Mouse (Mus musculus): ENCODE data around the gene Ino80d. TPM values are rescaled to one million over a fixed set of nuclear protein-coding genes. Genes with fewer than 3 reads are reported as not detected.
A peak's percentile ranks its signal among the peaks of the same experiment; 100 is the strongest.

Gene Ino80d
- total and polyA plus RNA-seq, 2 experiments from 2014 or later, result 5.7 to 11.9 TPM

DNA sequence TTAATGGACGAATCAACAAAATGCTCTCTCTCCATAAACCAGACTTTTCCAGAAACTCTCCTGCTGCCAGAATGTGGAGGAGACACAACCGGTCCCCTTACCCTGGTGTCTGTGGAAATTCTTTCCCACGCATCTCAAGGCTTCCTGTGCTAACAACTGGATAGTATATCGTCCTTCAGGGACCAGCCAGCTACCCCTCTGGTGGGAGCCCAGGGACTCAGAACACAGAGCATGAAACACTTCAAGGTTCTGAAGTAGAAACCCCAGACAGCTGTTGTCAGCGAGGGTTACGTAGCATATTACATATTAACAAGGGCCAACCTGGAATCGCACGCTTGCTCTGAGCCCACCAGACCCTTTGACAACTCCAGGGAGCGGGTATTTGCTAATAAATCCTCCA is 163.9 kb downstream of the Ino80d start:
- no peak for TF ChIP-seq CTCF (IDR thresholded peaks at IDR 0.05; ENCODE audit: low read depth)

DNA sequence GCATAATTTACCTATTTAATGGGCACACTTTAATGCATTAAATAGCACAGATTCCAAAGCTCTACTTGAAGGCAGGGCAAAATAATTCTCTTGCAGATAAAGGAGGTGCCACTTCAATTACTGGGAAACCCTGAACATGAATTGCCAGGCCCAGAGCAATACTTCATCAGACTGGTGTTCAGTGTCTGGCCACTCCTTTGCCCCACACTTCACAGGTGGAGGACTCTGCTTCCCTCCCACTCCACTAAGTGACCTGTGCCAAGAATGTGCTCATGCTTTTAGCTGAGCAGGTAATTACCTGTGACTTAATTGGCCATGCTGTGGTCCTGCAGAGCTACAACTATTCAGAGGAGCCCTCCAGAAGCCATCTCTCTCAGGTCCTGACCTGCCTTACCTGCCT is 166.7 kb downstream of the Ino80d start:
- Histone ChIP-seq H3K4me1 (ENCODE audit: insufficient read depth) (no peaks in the 10 kb centered on the region), H3K4me2 (ENCODE audit: low read depth) (no peak overlapping the region), H3K27ac (ENCODE audit: low read depth, low read length) (no peak overlapping the region), H3K36me3 (ENCODE audit: insufficient read depth) (no peaks in the 10 kb centered on the region), H3K9ac (no peak overlapping the region), H3K27me3 (ENCODE audit: insufficient read depth, low read length) (no peaks in the 10 kb centered on the region), H3K9me3 (ENCODE audit: low read length) (no peaks in the 10 kb centered on the region), H3K4me3 (ENCODE audit: low read depth, low read length) (no peak overlapping the region)
- ATAC-seq (no peak), DNase-seq (no peak)
- TF ChIP-seq CTCF (IDR thresholded peaks at IDR 0.05; ENCODE audit: low read depth), result no peak

More for the DNA sequence above, 163.9 kb downstream of the Ino80d start:
- no peak for ATAC-seq
- H3K4me3 ChIP-seq (ENCODE audit: low read depth, low read length), result no peak overlapping the region
- 90% methylated on average over 9 of the region's 9 CpGs for WGBS
- H3K9me3 ChIP-seq (ENCODE audit: low read length), result no peaks in the 10 kb centered on the region
- no peak overlapping the region for H3K9ac ChIP-seq
- H3K4me1 ChIP-seq (ENCODE audit: insufficient read depth), result no peaks in the 10 kb centered on the region
- H3K27me3 ChIP-seq (ENCODE audit: insufficient read depth, low read length), result no peaks in the 10 kb centered on the region; the same call in 1 of the 2 replicates
- no peaks in the 10 kb centered on the region for H3K36me3 ChIP-seq (ENCODE audit: insufficient read depth)
- no peak overlapping the region for H3K27ac ChIP-seq (ENCODE audit: low read depth, low read length)
- H3K4me2 ChIP-seq (ENCODE audit: low read depth), result no peak overlapping the region
- no peak for DNase-seq

DNA sequence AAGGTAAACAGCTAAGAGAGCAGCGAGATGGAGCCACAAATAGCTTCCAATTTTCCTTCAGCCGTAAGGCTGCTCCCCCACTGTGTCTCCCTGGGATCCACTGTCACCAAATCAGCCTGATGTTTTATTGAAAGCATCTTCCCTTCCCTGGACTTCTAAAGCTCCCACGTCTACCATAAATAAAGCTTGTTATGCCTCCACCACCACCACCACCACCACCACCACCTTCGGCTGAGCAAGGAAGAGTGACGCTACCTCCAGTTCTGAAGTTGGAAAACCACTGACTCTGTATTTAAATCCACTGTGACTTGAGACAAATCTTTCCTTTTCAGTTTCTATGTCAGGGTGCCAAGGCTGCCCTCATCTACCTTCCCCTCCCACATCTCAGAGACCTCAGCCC is 167.5 kb downstream of the Ino80d start:
- DNase-seq (no peak), ATAC-seq (no peak)
- no peak overlapping the region for H3K4me2 ChIP-seq (ENCODE audit: low read depth)
- WGBS, result 65% methylated on average over 5 of the region's 5 CpGs
- H3K9ac ChIP-seq, result no peak overlapping the region
- H3K27ac ChIP-seq (ENCODE audit: low read depth, low read length), result no peak overlapping the region
- H3K4me1 ChIP-seq (ENCODE audit: insufficient read depth), result no peaks in the 10 kb centered on the region
- no peaks in the 10 kb centered on the region for H3K27me3 ChIP-seq (ENCODE audit: insufficient read depth, low read length)
- no peaks in the 10 kb centered on the region for H3K9me3 ChIP-seq (ENCODE audit: low read length)
- H3K4me3 ChIP-seq (ENCODE audit: low read depth, low read length), result no peak overlapping the region
- H3K36me3 ChIP-seq (ENCODE audit: insufficient read depth), result no peaks in the 10 kb centered on the region
- no peak for TF ChIP-seq CTCF (IDR thresholded peaks at IDR 0.05; ENCODE audit: low read depth)

DNA sequence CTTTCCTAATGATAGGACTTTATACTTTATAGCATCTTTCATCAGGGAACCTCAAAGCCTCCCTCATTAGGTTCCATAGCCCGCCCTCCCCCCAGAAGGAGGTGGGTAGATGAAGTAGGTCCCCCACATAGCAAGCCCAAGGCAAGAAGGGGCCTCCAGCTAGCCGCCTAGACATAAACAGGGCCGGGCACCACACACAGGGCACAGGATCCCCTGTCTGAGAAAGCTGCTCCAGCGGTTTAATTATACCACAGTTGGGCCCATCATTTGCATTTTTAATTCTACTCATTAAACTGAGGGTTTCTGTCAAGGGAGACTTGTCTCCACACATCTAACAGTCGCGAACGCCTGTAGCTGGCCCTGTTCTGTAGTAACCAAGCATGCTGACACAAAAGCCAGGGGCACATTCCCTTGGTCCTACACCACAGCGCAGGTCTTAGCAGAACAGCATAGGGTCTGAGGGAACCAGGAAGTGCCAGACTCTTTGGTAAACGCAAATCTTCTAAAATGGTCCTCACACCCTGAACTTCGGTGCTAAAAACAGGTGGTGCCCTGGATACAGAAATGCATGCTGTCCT is 179.6 kb downstream of the Ino80d start:
- Histone ChIP-seq H3K27ac (ENCODE audit: low read depth, low read length) (peak overlapping the region; percentile 58), H3K4me1 (ENCODE audit: insufficient read depth) (peaks cover 20% of the 10 kb centered on the region), H3K9ac (0 out of 2 replicates have a peak overlapping the region, but pooled peaks have one; percentile 18), H3K9me3 (ENCODE audit: low read length) (no peaks in the 10 kb centered on the region), H3K27me3 (ENCODE audit: insufficient read depth, low read length) (no peaks in the 10 kb centered on the region), H3K4me3 (ENCODE audit: low read depth, low read length) (no peak overlapping the region), H3K36me3 (ENCODE audit: insufficient read depth) (no peaks in the 10 kb centered on the region), H3K4me2 (ENCODE audit: low read depth) (peak overlapping the region; percentile 38)
- DNase-seq (no peak), ATAC-seq (peak; percentile 36; the same call in 1 of the 2 replicates)
- WGBS, result 29% methylated on average over 10 of the region's 10 CpGs
- no peak for TF ChIP-seq CTCF (IDR thresholded peaks at IDR 0.05; ENCODE audit: low read depth)

DNA sequence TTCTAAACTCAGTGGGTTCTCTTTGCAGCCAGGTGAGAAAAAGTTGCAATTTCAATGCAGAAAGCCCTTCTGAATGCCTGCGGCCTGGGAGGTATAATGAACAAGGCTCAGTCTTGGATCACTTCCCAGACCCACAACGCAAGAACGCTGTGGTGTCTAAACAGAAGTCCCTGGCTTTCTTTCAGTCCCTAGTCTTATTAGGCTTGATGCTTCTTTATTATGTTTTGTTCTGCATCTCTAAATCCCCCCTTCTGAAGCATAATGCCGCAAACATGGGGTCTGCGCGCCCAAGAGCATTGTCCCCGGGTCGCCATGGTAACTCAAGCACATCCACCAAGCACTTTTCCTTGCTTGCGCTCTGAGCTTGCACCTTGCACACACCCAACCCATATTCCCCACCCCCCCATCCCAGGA is 180.4 kb downstream of the Ino80d start:
- Histone ChIP-seq H3K4me3 (ENCODE audit: low read depth, low read length) (peak overlapping the region; percentile 19), H3K36me3 (ENCODE audit: insufficient read depth) (no peaks in the 10 kb centered on the region), H3K9ac (peak overlapping the region; percentile 18; the same call in 1 of the 2 replicates), H3K27ac (ENCODE audit: low read depth, low read length) (peak overlapping the region; percentile 58), H3K4me1 (ENCODE audit: insufficient read depth) (peaks cover 20% of the 10 kb centered on the region), H3K27me3 (ENCODE audit: insufficient read depth, low read length) (no peaks in the 10 kb centered on the region), H3K9me3 (ENCODE audit: low read length) (no peaks in the 10 kb centered on the region), H3K4me2 (ENCODE audit: low read depth) (peak overlapping the region; percentile 38)
- WGBS, result 12% methylated on average over 9 of the region's 9 CpGs
- peak; percentile 76 for DNase-seq
- no peak for TF ChIP-seq CTCF (IDR thresholded peaks at IDR 0.05; ENCODE audit: low read depth)
- ATAC-seq, result peak; percentile 87

DNA sequence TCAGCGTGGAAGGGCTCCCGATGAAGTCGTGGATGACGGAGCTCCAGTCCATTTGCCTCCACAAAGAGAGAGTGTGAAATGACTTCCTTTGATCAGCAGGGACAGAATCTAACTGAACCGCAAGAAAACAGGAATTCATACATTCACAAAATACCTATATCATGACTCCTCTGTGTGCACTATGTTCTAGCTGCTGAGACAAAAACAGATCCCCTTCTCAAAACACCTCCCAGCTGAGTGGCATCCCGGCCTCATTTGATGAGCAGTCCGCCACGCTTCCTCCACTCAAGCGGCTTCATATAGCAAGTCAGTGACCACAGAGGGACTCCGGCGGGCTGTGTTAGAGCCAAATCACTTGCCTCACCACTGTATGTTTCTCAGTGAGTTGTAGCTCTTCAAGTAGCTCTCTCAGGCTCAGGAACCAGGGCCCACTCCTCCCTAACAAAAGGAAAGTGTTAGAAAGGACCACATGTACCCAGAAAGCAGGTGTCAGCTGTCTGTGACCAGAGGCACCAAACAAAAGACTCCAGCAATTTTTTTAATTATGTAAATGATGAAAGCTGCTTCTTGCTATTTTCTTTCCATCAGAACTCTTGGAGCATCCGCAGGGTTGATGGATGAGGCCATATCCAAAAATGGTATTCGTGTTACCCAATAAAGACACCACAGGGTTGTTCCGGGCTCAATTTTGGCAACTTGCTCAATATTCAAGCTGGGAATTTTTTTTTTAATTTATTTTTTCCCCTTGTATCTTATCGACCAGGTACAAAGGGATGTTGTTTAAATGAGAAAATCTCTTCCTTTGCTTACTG is 181.0 kb downstream of the Ino80d start:
- Histone ChIP-seq H3K27ac (ENCODE audit: low read depth, low read length) (peak overlapping the region; percentile 58), H3K4me3 (ENCODE audit: low read depth, low read length) (peak overlapping the region; percentile 19; the same call in 1 of the 2 replicates), H3K27me3 (ENCODE audit: insufficient read depth, low read length) (no peaks in the 10 kb centered on the region), H3K4me1 (ENCODE audit: insufficient read depth) (peaks cover 20% of the 10 kb centered on the region), H3K9me3 (ENCODE audit: low read length) (no peaks in the 10 kb centered on the region), H3K4me2 (ENCODE audit: low read depth) (peak overlapping the region; percentile 38), H3K9ac (0 out of 2 replicates have a peak overlapping the region, but pooled peaks have one; percentile 18), H3K36me3 (ENCODE audit: insufficient read depth) (no peaks in the 10 kb centered on the region)
- 41% methylated on average over 15 of the region's 15 CpGs for WGBS
- no peak for TF ChIP-seq CTCF (IDR thresholded peaks at IDR 0.05; ENCODE audit: low read depth)
- ATAC-seq, result peak; percentile 25; the same call in 1 of the 2 replicates
- DNase-seq, result peak; percentile 41

DNA sequence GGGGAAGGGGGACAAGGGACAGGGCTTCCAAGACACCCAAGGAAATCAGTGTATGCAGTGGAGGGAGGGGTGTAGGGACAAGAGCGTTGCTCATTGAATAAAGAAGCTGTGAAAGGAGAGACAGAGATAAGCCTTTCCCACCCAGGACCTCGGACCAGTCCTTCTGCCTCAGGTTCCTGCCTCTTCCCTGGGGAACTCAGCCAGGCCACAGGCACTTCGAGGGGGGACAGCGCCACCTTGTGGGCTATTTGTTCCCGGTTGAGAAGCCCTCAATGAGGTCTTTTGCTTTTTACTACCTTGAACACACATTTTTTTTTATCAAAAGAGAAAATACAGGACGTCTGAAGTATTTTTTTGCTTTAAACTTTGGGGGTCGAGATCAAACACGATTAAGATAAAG is 185.0 kb downstream of the Ino80d start:
- Histone ChIP-seq H3K9ac (no peak overlapping the region), H3K4me2 (ENCODE audit: low read depth) (no peak overlapping the region), H3K27ac (ENCODE audit: low read depth, low read length) (no peak overlapping the region), H3K4me3 (ENCODE audit: low read depth, low read length) (no peak overlapping the region), H3K4me1 (ENCODE audit: insufficient read depth) (peaks cover 17% of the 10 kb centered on the region), H3K36me3 (ENCODE audit: insufficient read depth) (no peaks in the 10 kb centered on the region), H3K27me3 (ENCODE audit: insufficient read depth, low read length) (no peaks in the 10 kb centered on the region), H3K9me3 (ENCODE audit: low read length) (no peaks in the 10 kb centered on the region)
- peak; percentile 81 for TF ChIP-seq CTCF (IDR thresholded peaks at IDR 0.05; ENCODE audit: low read depth)
- DNase-seq, result peak; percentile 81
- 3% methylated on average over 8 of the region's 8 CpGs for WGBS
- ATAC-seq, result 0 out of 2 replicates have a peak, but pooled peaks have one; percentile 19

Data from forebrain, postnatal 0 days (tissue).